Mouse (Mus musculus): ENCODE data around the gene Npnt.

The Npnt gene

GRCm38 (mm10) chr3:132887074-132887848 lies 62.8 kb downstream of the Npnt start:
- DNase-seq: no peak

- no peak for DNase-seq
Measured at GRCm38 (mm10) chr3:132886419-132887050, 63.6 kb downstream of the Npnt start.

- DNase-seq: no peak
Measured at GRCm38 (mm10) chr3:132884459-132884858, 65.6 kb downstream of the Npnt start.

- no peak for DNase-seq
Measured at GRCm38 (mm10) chr3:132883256-132883655, 66.8 kb downstream of the Npnt start.

- DNase-seq: no peak
Measured at GRCm38 (mm10) chr3:132880826-132881225, 69.3 kb downstream of the Npnt start.

- DNase-seq: no peak
Measured at GRCm38 (mm10) chr3:132880361-132880760, 69.7 kb downstream of the Npnt start.

GRCm38 (mm10) chr3:132876933-132877676 lies 73.0 kb downstream of the Npnt start:
- DNase-seq: no peak

GRCm38 (mm10) chr3:132876011-132876708 lies 73.9 kb downstream of the Npnt start:
- no peak for DNase-seq

- no peak for DNase-seq
Measured at GRCm38 (mm10) chr3:132873251-132873650, 76.8 kb downstream of the Npnt start.

- no peak for DNase-seq
Measured at GRCm38 (mm10) chr3:132871318-132871904, 78.7 kb downstream of the Npnt start.

GRCm38 (mm10) chr3:132870079-132870478 lies 80.0 kb downstream of the Npnt start:
- no peak for DNase-seq

GRCm38 (mm10) chr3:132868838-132869237 lies 81.3 kb downstream of the Npnt start:
- no peak for DNase-seq

GRCm38 (mm10) chr3:132866984-132867383 lies 83.1 kb downstream of the Npnt start:
- DNase-seq: no peak

- no peak for DNase-seq
Measured at GRCm38 (mm10) chr3:132865596-132865995, 84.5 kb downstream of the Npnt start.

- no peak for DNase-seq
Measured at GRCm38 (mm10) chr3:132864986-132865385, 85.1 kb downstream of the Npnt start.

GRCm38 (mm10) chr3:132864329-132864919 lies 85.7 kb downstream of the Npnt start:
- no peak for DNase-seq

GRCm38 (mm10) chr3:132863843-132864242 lies 86.2 kb downstream of the Npnt start:
- DNase-seq: no peak

GRCm38 (mm10) chr3:132860796-132861195 lies 89.3 kb downstream of the Npnt start:
- DNase-seq: no peak

- DNase-seq: no peak
Measured at GRCm38 (mm10) chr3:132859573-132859972, 90.5 kb downstream of the Npnt start.

- peak; percentile 10 for DNase-seq
Measured at GRCm38 (mm10) chr3:132858849-132859248, 91.2 kb downstream of the Npnt start.

- DNase-seq: no peak
Measured at GRCm38 (mm10) chr3:132856651-132857050, 93.4 kb downstream of the Npnt start.
